Comparison of ENCODE assay signal across 17 mouse cellular contexts in genomic region chr6:37397254-37397653, GRCm38 (mm10).
"Had no signal": no experiment of that assay in that cellular context is flagged by ENCODE, and none has a peak within 500 bp of the region (broad histone marks: within the 10 kb centered on the region; RNA-seq: fewer than 3 reads in every experiment).

No protein-coding gene starts in this region.

- H3K9ac ChIP-seq: liver, embryonic 15.5 days; lung, embryonic 14.5 days; midbrain, embryonic 12.5 days; neural tube, embryonic 13.5 days; neural tube, embryonic 15.5 days had no signal

- H3K27me3 ChIP-seq: liver, embryonic 15.5 days; midbrain, embryonic 12.5 days; neural tube, embryonic 13.5 days; neural tube, embryonic 15.5 days had no signal

- H3K36me3 ChIP-seq: liver, embryonic 15.5 days; midbrain, embryonic 10.5 days; midbrain, embryonic 12.5 days; neural tube, embryonic 13.5 days; neural tube, embryonic 15.5 days had no signal

- H3K4me3 ChIP-seq: liver, embryonic 15.5 days; midbrain, embryonic 10.5 days; midbrain, embryonic 12.5 days; myocyte; neural tube, embryonic 13.5 days; neural tube, embryonic 15.5 days had no signal

- H3K27ac ChIP-seq: liver, embryonic 15.5 days; midbrain, embryonic 10.5 days; midbrain, embryonic 12.5 days; neural tube, embryonic 13.5 days; neural tube, embryonic 15.5 days had no signal

- DNase-seq: lung, adult 18-20 months; lung, embryonic 14.5 days; lung, postnatal 10 days; lung, postnatal 4 days; midbrain, embryonic 14.5 days; right cerebral cortex, postnatal 14 days; spleen, adult 18-20 months; thymus, adult 18-20 months; thymus, postnatal 14 days; thymus, postnatal 36 days had no signal

- ATAC-seq: midbrain, embryonic 16.5 days had no signal

- H3K9me3 ChIP-seq: liver, embryonic 15.5 days; midbrain, embryonic 10.5 days; midbrain, embryonic 12.5 days; neural tube, embryonic 13.5 days; neural tube, embryonic 15.5 days had no signal

- H3K4me2 ChIP-seq: liver, embryonic 15.5 days; lung, embryonic 14.5 days; midbrain, embryonic 12.5 days; neural tube, embryonic 13.5 days; neural tube, embryonic 15.5 days had no signal
